Mouse (Mus musculus): ENCODE data around the gene Zyg11b.

Gene Zyg11b

GRCm38 (mm10) chr4:108318649-108319615 is 18.0 kb upstream of the Zyg11b start:
- DNase-seq (ENCODE audit: low spot score in 2 of 2) = no peak

- DNase-seq (ENCODE audit: low spot score in 2 of 2) = no peak
Observed at GRCm38 (mm10) chr4:108317656-108318605, 17.0 kb upstream of the Zyg11b start.

GRCm38 (mm10) chr4:108314041-108314440 is 13.1 kb upstream of the Zyg11b start:
- DNase-seq (ENCODE audit: low spot score in 2 of 2) = no peak

GRCm38 (mm10) chr4:108310706-108311105 is 9.8 kb upstream of the Zyg11b start:
- DNase-seq (ENCODE audit: low spot score in 2 of 2) = no peak

- no peak for DNase-seq (ENCODE audit: low spot score in 2 of 2)
Observed at GRCm38 (mm10) chr4:108302296-108302890, 1.5 kb upstream of the Zyg11b start.

- DNase-seq (ENCODE audit: low spot score in 2 of 2) = no peak
Observed at GRCm38 (mm10) chr4:108300266-108300665, 630 bp downstream of the Zyg11b start.

GRCm38 (mm10) chr4:108276973-108277372 is 23.9 kb downstream of the Zyg11b start:
- no peak for DNase-seq (ENCODE audit: low spot score in 2 of 2)

- no peak for DNase-seq (ENCODE audit: low spot score in 2 of 2)
Observed at GRCm38 (mm10) chr4:108272286-108272685, 28.6 kb downstream of the Zyg11b start.

GRCm38 (mm10) chr4:108265774-108266173 is 35.1 kb downstream of the Zyg11b start:
- no peak for DNase-seq (ENCODE audit: low spot score in 2 of 2)

GRCm38 (mm10) chr4:108253317-108253716 is 47.6 kb downstream of the Zyg11b start:
- DNase-seq (ENCODE audit: low spot score in 2 of 2) = no peak

GRCm38 (mm10) chr4:108250501-108250900 is 50.4 kb downstream of the Zyg11b start:
- no peak for DNase-seq (ENCODE audit: low spot score in 2 of 2)

- DNase-seq (ENCODE audit: low spot score in 2 of 2) = no peak
Observed at GRCm38 (mm10) chr4:108249314-108249713, 51.6 kb downstream of the Zyg11b start.

- DNase-seq (ENCODE audit: low spot score in 2 of 2) = no peak
Observed at GRCm38 (mm10) chr4:108233654-108234053, 67.2 kb downstream of the Zyg11b start.

GRCm38 (mm10) chr4:108225341-108225872 is 75.5 kb downstream of the Zyg11b start:
- DNase-seq (ENCODE audit: low spot score in 2 of 2) = peak in 1 of 2 experiments; percentile 42

- DNase-seq (ENCODE audit: low spot score in 2 of 2) = no peak
Observed at GRCm38 (mm10) chr4:108222507-108222906, 78.4 kb downstream of the Zyg11b start.

- DNase-seq (ENCODE audit: low spot score in 2 of 2) = no peak
Observed at GRCm38 (mm10) chr4:108219019-108219418, 81.9 kb downstream of the Zyg11b start.

GRCm38 (mm10) chr4:108217332-108218179 is 83.3 kb downstream of the Zyg11b start, which contains the start of gene Zyg11a:
Zyg11a (minus strand) TSS chr4:108218048.
- DNase-seq (ENCODE audit: low spot score in 2 of 2) = peak in 1 of 2 experiments; percentile 15

- no peak for DNase-seq (ENCODE audit: low spot score in 2 of 2)
Observed at GRCm38 (mm10) chr4:108213023-108213422, 87.9 kb downstream of the Zyg11b start.

GRCm38 (mm10) chr4:108204629-108205028 is 96.3 kb downstream of the Zyg11b start:
- DNase-seq (ENCODE audit: low spot score in 2 of 2) = no peak

- DNase-seq (ENCODE audit: low spot score in 2 of 2) = no peak
Observed at GRCm38 (mm10) chr4:108199236-108199635, 101.7 kb downstream of the Zyg11b start.

Data from urinary bladder, postnatal 36 days (tissue).